ENCODE assay signal across 26 mouse cellular contexts in genomic region chr14:48323771-48324459, GRCm38 (mm10).
A peak's percentile ranks its signal among the peaks of the same experiment; 100 is the strongest.
DNase-seq lines count a peak whose midpoint lies in the region; ATAC-seq and TF ChIP-seq lines count a peak whose summit lies in the region.
"Had no signal": no experiment of that assay in that cellular context is flagged by ENCODE, and none has a peak within 500 bp of the region (broad histone marks: within the 10 kb centered on the region; RNA-seq: fewer than 3 reads in every experiment).

No protein-coding gene starts in this region.

- no peaks in the 10 kb centered on the region for H3K27me3 ChIP-seq in lung, embryonic 14.5 days (ENCODE audit: insufficient read depth, low read length)
- H3K27me3 ChIP-seq in lung, postnatal 0 days (replicated peaks; ENCODE audit: insufficient read depth, low read length), result no peaks in the 10 kb centered on the region
- H3K27me3 ChIP-seq in midbrain, embryonic 15.5 days (replicated peaks), result no peaks in the 10 kb centered on the region
- H3K27me3 ChIP-seq: embryonic facial prominence, embryonic 12.5 days; forebrain, embryonic 13.5 days had no signal

- H3K4me1 ChIP-seq in lung, embryonic 14.5 days (ENCODE audit: insufficient read depth), result no peaks in the 10 kb centered on the region
- H3K4me1 ChIP-seq in lung, postnatal 0 days (ENCODE audit: insufficient read depth, low read depth, low read length), result no peaks in the 10 kb centered on the region
- no peaks in the 10 kb centered on the region for H3K4me1 ChIP-seq in midbrain, embryonic 15.5 days
- H3K4me1 ChIP-seq: embryonic facial prominence, embryonic 12.5 days; forebrain, embryonic 13.5 days; heart, embryonic 10.5 days; heart, embryonic 13.5 days had no signal

- no peak overlapping the region; the same call in 1 of the 2 replicates for H3K4me3 ChIP-seq in lung, embryonic 14.5 days (ENCODE audit: low read depth, low read length)
- no peak overlapping the region for H3K4me3 ChIP-seq in lung, postnatal 0 days (ENCODE audit: low read depth, low read length)
- H3K4me3 ChIP-seq in midbrain, embryonic 15.5 days, result no peak overlapping the region
- H3K4me3 ChIP-seq: embryonic facial prominence, embryonic 12.5 days; forebrain, embryonic 10.5 days; forebrain, embryonic 13.5 days; heart, adult 2 months; heart, embryonic 10.5 days; heart, embryonic 13.5 days had no signal

- no peak for TF ChIP-seq POLR2A in brain, embryonic 14.5 days (IDR thresholded peaks at IDR 0.05; ENCODE audit: borderline replicate concordance, extremely low read depth, insufficient read depth, insufficient read length, poor library complexity, severe bottlenecking)

- ATAC-seq in lung, embryonic 14.5 days (ENCODE audit: insufficient read depth), result no peak
- ATAC-seq in lung, postnatal 0 days, result no peak
- peak; percentile 63 for ATAC-seq in midbrain, embryonic 15.5 days (replicated peaks)
- ATAC-seq in erythroblast, adult 5-6 weeks (replicated peaks; ENCODE audit: low FRiP score, poor library complexity, severe bottlenecking), result no peak
- ATAC-seq: CD4-positive, CD25-positive, alpha-beta regulatory T cell, adult 4 months; forebrain, embryonic 13.5 days; forebrain, embryonic 16.5 days had no signal

- H3K27ac ChIP-seq in lung, embryonic 14.5 days (ENCODE audit: low read depth), result no peak overlapping the region
- H3K27ac ChIP-seq in lung, postnatal 0 days (ENCODE audit: low read length), result no peak overlapping the region
- no peak overlapping the region for H3K27ac ChIP-seq in midbrain, embryonic 15.5 days
- H3K27ac ChIP-seq: embryonic facial prominence, embryonic 12.5 days; forebrain, embryonic 10.5 days; forebrain, embryonic 13.5 days; heart, adult 2 months; heart, embryonic 10.5 days; heart, embryonic 13.5 days; hindbrain, embryonic 14.5 days had no signal

- H3K4me2 ChIP-seq in lung, embryonic 14.5 days, result peak overlapping the region; percentile 38
- H3K4me2 ChIP-seq in lung, postnatal 0 days (replicated peaks; ENCODE audit: low read depth, low read length), result peak overlapping the region; percentile 33; the same call in 1 of the 2 replicates
- H3K4me2 ChIP-seq in midbrain, embryonic 15.5 days, result peak overlapping the region; percentile 17; the same call in 1 of the 2 replicates
- H3K4me2 ChIP-seq: embryonic facial prominence, embryonic 12.5 days; forebrain, embryonic 13.5 days; heart, embryonic 13.5 days; hindbrain, embryonic 14.5 days had no signal

- WGBS in lung, embryonic 14.5 days, result 52% methylated on average over 18 of the region's 18 CpGs
- 44% methylated on average over 18 of the region's 18 CpGs for whole genome bisulfite sequencing in lung, postnatal 0 days
- WGBS in midbrain, embryonic 15.5 days, result 59% methylated on average over 18 of the region's 18 CpGs

- no peaks in the 10 kb centered on the region for H3K9me3 ChIP-seq in lung, embryonic 14.5 days (ENCODE audit: low read depth, low read length)
- no peaks in the 10 kb centered on the region for H3K9me3 ChIP-seq in lung, postnatal 0 days (ENCODE audit: low read length)
- H3K9me3 ChIP-seq in midbrain, embryonic 15.5 days, result no peaks in the 10 kb centered on the region
- H3K9me3 ChIP-seq: embryonic facial prominence, embryonic 12.5 days; forebrain, embryonic 10.5 days; forebrain, embryonic 13.5 days; heart, embryonic 10.5 days; heart, embryonic 13.5 days had no signal

- TF ChIP-seq EP300 in lung, postnatal 0 days (IDR thresholded peaks at IDR 0.05), result no peak

- no peak for TF ChIP-seq CTCF in lung, embryonic 14.5 days (IDR thresholded peaks at IDR 0.05; ENCODE audit: low read depth)
- TF ChIP-seq CTCF in lung, postnatal 0 days (IDR thresholded peaks at IDR 0.05), result no peak
- TF ChIP-seq CTCF in brain, embryonic 14.5 days (IDR thresholded peaks at IDR 0.05; ENCODE audit: borderline replicate concordance, extremely low read depth, insufficient read depth, insufficient read length), result no peak

- H3K9ac ChIP-seq in lung, embryonic 14.5 days, result no peak overlapping the region
- H3K9ac ChIP-seq in lung, postnatal 0 days (replicated peaks; ENCODE audit: low read depth), result no peak overlapping the region
- no peak overlapping the region for H3K9ac ChIP-seq in midbrain, embryonic 15.5 days
- H3K9ac ChIP-seq: embryonic facial prominence, embryonic 12.5 days; forebrain, embryonic 13.5 days; heart, embryonic 13.5 days; hindbrain, embryonic 14.5 days had no signal

- no peak for DNase-seq in lung, embryonic 14.5 days
- DNase-seq in lung, adult 18-20 months, result no peak
- DNase-seq in lung, postnatal 0 days (ENCODE audit: low spot score), result peak; percentile 13
- no peak for DNase-seq in lung, postnatal 25 days (ENCODE audit: low spot score)
- peak; percentile 47 for DNase-seq in brain, embryonic 14.5 days (ENCODE audit: low read depth)
- DNase-seq in embryo, embryonic 11 days, result no peak
- DNase-seq: adrenal gland, adult 2 months; adrenal gland, postnatal 14 days; cerebellum, adult 11-12 months; cerebellum, adult 8-10 months; cerebellum, postnatal 36 days; gastrocnemius, postnatal 10 days; gastrocnemius, postnatal 36 days; heart, adult 2 months; heart, postnatal 14 days; heart, postnatal 4 days had no signal

- H3K36me3 ChIP-seq in lung, embryonic 14.5 days (ENCODE audit: insufficient read depth), result no peaks in the 10 kb centered on the region
- H3K36me3 ChIP-seq in lung, postnatal 0 days (ENCODE audit: insufficient read depth, low read length), result no peaks in the 10 kb centered on the region
- no peaks in the 10 kb centered on the region for H3K36me3 ChIP-seq in midbrain, embryonic 15.5 days (replicated peaks)
- H3K36me3 ChIP-seq: embryonic facial prominence, embryonic 12.5 days; forebrain, embryonic 10.5 days; heart, embryonic 10.5 days; heart, embryonic 13.5 days had no signal

Comparison
In these comparisons a context has a peak if more than half of its experiments do, and no peak if none do; other contexts are left out.
1. DNase-seq: peak in lung, postnatal 0 days (single experiment) and brain, embryonic 14.5 days (single experiment); none in lung, embryonic 14.5 days (single experiment), lung, adult 18-20 months (0 of 2), lung, postnatal 25 days (single experiment) and embryo, embryonic 11 days (single experiment).
2. Peak in every context shown above with its lines, with median percentiles within 50 percentile points of each other: H3K4me2 ChIP-seq.